Mouse (Mus musculus): Measurements from ENCODE around the gene Med21. TPM values are rescaled to one million over a fixed set of nuclear protein-coding genes. Genes with fewer than 3 reads are reported as not detected.

The Med21 gene
- polyA plus RNA-seq, 1 experiment from 2014 or later = 145 TPM

GRCm38 (mm10) chr6:146640991-146641390 is 1.4 kb upstream of the Med21 start:
- Histone ChIP-seq H3K4me2 (no peak overlapping the region), H3K9ac (replicated peaks) (no peak overlapping the region), H3K9me3 (no peaks in the 10 kb centered on the region), H3K4me1 (replicated peaks) (peaks cover 6% of the 10 kb centered on the region), H3K27me3 (no peaks in the 10 kb centered on the region), H3K27ac (no peak overlapping the region), H3K4me3 (replicated peaks) (no peak overlapping the region), H3K36me3 (no peaks in the 10 kb centered on the region)
- no peak for ATAC-seq (ENCODE audit: insufficient number of reproducible peaks, insufficient read depth, low FRiP score, low TSS enrichment, low read depth)
- 82% methylated on average over 6 of the region's 6 CpGs for WGBS

DNA sequence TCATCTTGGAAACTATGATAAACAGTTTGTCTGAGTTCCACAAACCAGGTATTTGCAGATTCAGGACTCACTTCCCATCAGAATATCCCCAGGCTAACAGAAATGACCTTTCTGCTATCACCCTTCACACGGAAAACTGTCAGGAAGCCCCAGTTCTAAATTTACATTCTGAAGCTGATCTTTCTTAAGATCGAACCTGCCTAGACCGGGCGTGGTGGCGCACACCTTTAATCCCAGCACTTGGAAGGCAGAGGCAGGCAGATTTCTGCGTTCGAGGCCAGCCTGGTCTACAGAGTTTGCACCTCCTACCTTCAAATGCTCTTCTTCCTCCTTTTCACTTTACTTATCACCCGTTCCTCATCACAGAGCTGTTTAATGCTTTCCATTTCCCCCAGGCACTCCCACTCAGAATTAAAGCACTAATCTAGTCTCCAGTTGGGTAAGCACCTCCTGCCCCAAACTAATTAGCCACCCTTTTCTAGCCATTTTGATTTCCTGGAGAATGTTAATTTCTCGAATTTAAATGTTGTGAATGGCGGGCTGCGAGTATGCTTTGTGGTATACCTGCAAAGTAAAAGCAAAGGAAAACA is 631 bp upstream of the Med21 start:
- H3K4me3 ChIP-seq (replicated peaks) = peak overlapping the region; percentile 74
- H3K4me2 ChIP-seq = peak overlapping the region; percentile 63
- peaks cover 6% of the 10 kb centered on the region for H3K4me1 ChIP-seq (replicated peaks)
- H3K9me3 ChIP-seq = no peaks in the 10 kb centered on the region
- H3K36me3 ChIP-seq = no peaks in the 10 kb centered on the region
- ATAC-seq (ENCODE audit: insufficient number of reproducible peaks, insufficient read depth, low FRiP score, low TSS enrichment, low read depth) = no peak
- H3K27me3 ChIP-seq = no peaks in the 10 kb centered on the region
- 0 out of 2 replicates have a peak overlapping the region, but pooled peaks have one; percentile 4 for H3K27ac ChIP-seq
- peak overlapping the region; percentile 86; the same call in 1 of the 2 replicates for H3K9ac ChIP-seq (replicated peaks)
- 69% methylated on average over 11 of the region's 11 CpGs for WGBS

DNA sequence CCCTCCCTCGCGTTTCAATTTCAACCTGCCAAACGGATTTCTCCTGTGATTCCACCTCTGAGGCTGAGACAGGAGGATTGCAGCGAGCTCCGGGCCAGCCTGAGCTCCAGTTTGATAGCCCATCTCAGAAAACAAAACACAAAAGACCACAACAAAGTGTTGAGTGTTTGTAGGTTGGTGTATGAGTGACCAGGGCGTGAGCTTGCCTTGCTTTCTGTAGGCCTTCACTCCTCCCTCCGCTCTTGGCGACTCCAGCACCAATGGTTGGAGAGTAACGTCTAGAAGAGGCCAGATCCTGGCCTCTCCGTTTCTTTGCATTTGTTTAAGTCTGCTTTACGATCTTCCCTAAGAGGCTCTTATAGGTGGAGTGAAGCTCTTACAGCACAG is 830 bp downstream of the Med21 start:
- peak overlapping the region; percentile 63 for H3K4me2 ChIP-seq
- no peaks in the 10 kb centered on the region; the same call in 1 of the 2 replicates for H3K36me3 ChIP-seq
- no peak for ATAC-seq (ENCODE audit: insufficient number of reproducible peaks, insufficient read depth, low FRiP score, low TSS enrichment, low read depth)
- peak overlapping the region; percentile 74 for H3K4me3 ChIP-seq (replicated peaks)
- no peaks in the 10 kb centered on the region for H3K27me3 ChIP-seq
- peak overlapping the region; percentile 86 for H3K9ac ChIP-seq (replicated peaks)
- H3K27ac ChIP-seq = peak overlapping the region; percentile 92
- no peaks in the 10 kb centered on the region for H3K9me3 ChIP-seq
- 39% methylated on average over 11 of the region's 11 CpGs for WGBS
- peaks cover 6% of the 10 kb centered on the region for H3K4me1 ChIP-seq (replicated peaks)

GRCm38 (mm10) chr6:146650013-146650412 is 7.7 kb downstream of the Med21 start:
- Histone ChIP-seq H3K4me1 (replicated peaks) (no peaks in the 10 kb centered on the region), H3K27me3 (no peaks in the 10 kb centered on the region), H3K4me3 (replicated peaks) (no peak overlapping the region), H3K4me2 (no peak overlapping the region), H3K9ac (replicated peaks) (no peak overlapping the region), H3K27ac (no peak overlapping the region), H3K9me3 (no peaks in the 10 kb centered on the region), H3K36me3 (peaks cover 23% of the 10 kb centered on the region)
- ATAC-seq (ENCODE audit: insufficient number of reproducible peaks, insufficient read depth, low FRiP score, low TSS enrichment, low read depth) = no peak
- WGBS = 90% methylated on average over 2 of the region's 2 CpGs

GRCm38 (mm10) chr6:146651431-146651830 is 9.1 kb downstream of the Med21 start:
- Histone ChIP-seq H3K9me3 (no peaks in the 10 kb centered on the region), H3K4me2 (no peak overlapping the region), H3K36me3 (peaks cover 23% of the 10 kb centered on the region), H3K27me3 (no peaks in the 10 kb centered on the region), H3K4me1 (replicated peaks) (no peaks in the 10 kb centered on the region), H3K4me3 (replicated peaks) (no peak overlapping the region), H3K27ac (no peak overlapping the region), H3K9ac (replicated peaks) (no peak overlapping the region)
- ATAC-seq (ENCODE audit: insufficient number of reproducible peaks, insufficient read depth, low FRiP score, low TSS enrichment, low read depth) = no peak

- Histone ChIP-seq H3K4me2 (no peak overlapping the region), H3K4me1 (replicated peaks) (no peaks in the 10 kb centered on the region), H3K9me3 (no peaks in the 10 kb centered on the region), H3K36me3 (peaks cover 23% of the 10 kb centered on the region), H3K4me3 (replicated peaks) (no peak overlapping the region), H3K27ac (no peak overlapping the region), H3K9ac (replicated peaks) (no peak overlapping the region), H3K27me3 (no peaks in the 10 kb centered on the region)
- WGBS = 88% methylated on average over 3 of the region's 3 CpGs
- ATAC-seq (ENCODE audit: insufficient number of reproducible peaks, insufficient read depth, low FRiP score, low TSS enrichment, low read depth) = no peak
Measured at GRCm38 (mm10) chr6:146653197-146653596, 10.8 kb downstream of the Med21 start.

- no peak for ATAC-seq (ENCODE audit: insufficient number of reproducible peaks, insufficient read depth, low FRiP score, low TSS enrichment, low read depth)
- 71% methylated on average over 2 of the region's 2 CpGs for WGBS
- Histone ChIP-seq H3K4me1 (replicated peaks) (no peaks in the 10 kb centered on the region), H3K9ac (replicated peaks) (no peak overlapping the region), H3K36me3 (no peaks in the 10 kb centered on the region), H3K9me3 (no peaks in the 10 kb centered on the region), H3K4me2 (no peak overlapping the region), H3K4me3 (replicated peaks) (no peak overlapping the region), H3K27ac (no peak overlapping the region), H3K27me3 (no peaks in the 10 kb centered on the region)
Measured at GRCm38 (mm10) chr6:146660591-146660990, 18.2 kb downstream of the Med21 start.

GRCm38 (mm10) chr6:146661655-146662054 is 19.3 kb downstream of the Med21 start:
- no peaks in the 10 kb centered on the region for H3K36me3 ChIP-seq
- ATAC-seq (ENCODE audit: insufficient number of reproducible peaks, insufficient read depth, low FRiP score, low TSS enrichment, low read depth) = no peak
- no peak overlapping the region for H3K27ac ChIP-seq
- H3K9me3 ChIP-seq = no peaks in the 10 kb centered on the region
- no peaks in the 10 kb centered on the region for H3K4me1 ChIP-seq (replicated peaks)
- no peaks in the 10 kb centered on the region for H3K27me3 ChIP-seq
- H3K4me2 ChIP-seq = no peak overlapping the region
- 80% methylated on average over 5 of the region's 5 CpGs for WGBS
- H3K9ac ChIP-seq (replicated peaks) = no peak overlapping the region
- no peak overlapping the region for H3K4me3 ChIP-seq (replicated peaks)

DNA sequence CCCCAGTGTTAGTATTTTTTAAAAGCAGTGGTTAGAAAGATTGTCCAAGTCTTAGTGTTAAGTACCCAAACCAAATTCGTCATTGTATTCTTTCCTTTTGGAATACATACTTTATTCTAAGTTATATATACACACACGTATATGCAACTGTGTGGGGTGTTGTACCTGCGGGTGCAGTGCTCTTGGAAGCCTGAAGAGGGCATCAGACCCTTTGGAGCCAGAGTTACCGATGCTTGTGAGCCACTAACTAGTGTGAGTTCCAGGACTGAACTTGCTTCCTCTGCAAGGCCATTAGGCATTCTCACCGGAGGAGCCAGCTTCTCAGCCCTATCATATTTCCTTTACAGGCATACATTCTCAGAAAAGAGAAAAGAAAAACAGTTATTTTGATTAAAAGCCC is 20.3 kb downstream of the Med21 start:
- WGBS = 28% methylated on average over 5 of the region's 5 CpGs
- Histone ChIP-seq H3K9me3 (no peaks in the 10 kb centered on the region), H3K9ac (replicated peaks) (no peak overlapping the region), H3K4me1 (replicated peaks) (no peaks in the 10 kb centered on the region), H3K4me3 (replicated peaks) (no peak overlapping the region), H3K36me3 (no peaks in the 10 kb centered on the region), H3K4me2 (no peak overlapping the region), H3K27me3 (no peaks in the 10 kb centered on the region), H3K27ac (no peak overlapping the region)
- ATAC-seq (ENCODE audit: insufficient number of reproducible peaks, insufficient read depth, low FRiP score, low TSS enrichment, low read depth) = no peak

DNA sequence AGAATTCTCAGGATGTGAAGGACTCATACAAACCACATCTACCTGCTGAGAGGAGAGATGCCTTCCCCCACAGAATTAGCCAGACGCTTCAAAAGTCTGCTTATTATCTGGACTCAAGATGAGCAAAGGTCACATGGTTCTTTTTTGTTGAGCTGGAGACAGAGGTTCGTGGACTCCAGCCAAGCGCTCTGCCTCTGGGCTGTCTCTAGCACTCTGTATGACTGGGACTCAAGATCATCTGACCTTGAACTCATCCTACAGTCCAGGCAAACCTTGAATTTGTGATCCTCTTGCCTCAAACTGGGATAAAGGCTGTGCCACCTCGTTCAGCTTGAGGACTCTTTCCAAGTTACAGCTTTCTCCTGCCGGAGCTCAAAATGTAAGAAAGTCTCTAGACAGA is 21.8 kb downstream of the Med21 start:
- Histone ChIP-seq H3K4me3 (replicated peaks) (no peak overlapping the region), H3K9ac (replicated peaks) (no peak overlapping the region), H3K4me1 (replicated peaks) (no peaks in the 10 kb centered on the region), H3K36me3 (no peaks in the 10 kb centered on the region), H3K27me3 (no peaks in the 10 kb centered on the region), H3K4me2 (no peak overlapping the region), H3K9me3 (no peaks in the 10 kb centered on the region), H3K27ac (no peak overlapping the region)
- 81% methylated on average over 5 of the region's 5 CpGs for WGBS
- no peak for ATAC-seq (ENCODE audit: insufficient number of reproducible peaks, insufficient read depth, low FRiP score, low TSS enrichment, low read depth)

DNA sequence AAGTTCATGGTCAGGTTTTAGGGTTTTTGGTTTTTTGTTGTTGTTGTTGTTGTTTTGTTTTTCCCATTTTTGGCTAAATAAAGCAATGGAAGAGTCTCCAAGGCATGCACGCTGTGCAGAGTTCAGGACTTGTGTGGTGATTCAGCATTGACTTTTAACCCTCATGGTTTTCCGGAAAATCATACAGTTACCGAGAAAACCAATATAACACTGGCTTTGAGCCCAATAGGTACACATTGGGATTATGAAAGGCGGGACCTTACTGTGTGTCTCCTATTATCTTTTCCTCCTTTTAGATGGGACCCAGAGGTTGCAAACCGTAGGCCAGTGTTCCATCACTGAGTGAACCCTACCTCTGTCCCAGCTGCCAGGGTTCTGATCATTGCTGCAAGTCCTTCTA is 22.6 kb downstream of the Med21 start:
- Histone ChIP-seq H3K36me3 (no peaks in the 10 kb centered on the region), H3K4me2 (no peak overlapping the region), H3K4me3 (replicated peaks) (no peak overlapping the region), H3K9ac (replicated peaks) (no peak overlapping the region), H3K27me3 (no peaks in the 10 kb centered on the region), H3K4me1 (replicated peaks) (no peaks in the 10 kb centered on the region), H3K27ac (no peak overlapping the region), H3K9me3 (no peaks in the 10 kb centered on the region)
- WGBS = 88% methylated on average over 5 of the region's 5 CpGs
- no peak for ATAC-seq (ENCODE audit: insufficient number of reproducible peaks, insufficient read depth, low FRiP score, low TSS enrichment, low read depth)

GRCm38 (mm10) chr6:146665408-146665807 is 23.1 kb downstream of the Med21 start:
- Histone ChIP-seq H3K9ac (replicated peaks) (no peak overlapping the region), H3K9me3 (peaks cover 3% of the 10 kb centered on the region; the same call in 1 of the 2 replicates), H3K27ac (no peak overlapping the region), H3K36me3 (no peaks in the 10 kb centered on the region), H3K4me1 (replicated peaks) (no peaks in the 10 kb centered on the region), H3K27me3 (no peaks in the 10 kb centered on the region), H3K4me2 (no peak overlapping the region), H3K4me3 (replicated peaks) (no peak overlapping the region)
- WGBS = 87% methylated on average over 2 of the region's 2 CpGs
- ATAC-seq (ENCODE audit: insufficient number of reproducible peaks, insufficient read depth, low FRiP score, low TSS enrichment, low read depth) = no peak

All from limb, embryonic 12.5 days (tissue).